Mouse (Mus musculus) midbrain, embryonic 16.5 days (tissue): ENCODE measurements around the gene Gltpd2. TPM values are rescaled to one million over a fixed set of nuclear protein-coding genes. Genes with fewer than 3 reads are reported as not detected.
"Not testable (repeated sequence)": the region's sequence is repeated elsewhere in the genome, so short reads cannot be mapped to it uniquely, and the experiment has no call there.

Experiments used
- ATAC-seq: fragments of 200-750 bp; cut with Nextera tagmentation; 2 replicates; pipeline ENCODE4 v1.8.0; 2017; ENCODE audit warnings: moderate TSS enrichment
- H3K27ac ChIP-seq: fragments of 300-500 bp; sonication (generic); 2 replicates; pipeline ENCODE4 v1.5.1; 2014; ENCODE audit warnings: mild to moderate bottlenecking, low read length, mixed read lengths
- H3K27me3 ChIP-seq: fragments of 300-500 bp; sonication (generic); 2 replicates; pipeline ENCODE4 v1.6.1; 2014; ENCODE audit warnings: low read depth, low read length, mixed read lengths; ENCODE audit not compliant: control insufficient read depth, insufficient read depth
- H3K36me3 ChIP-seq: fragments of 300-500 bp; sonication (generic); 2 replicates; pipeline ENCODE4 v1.6.1; 2014; ENCODE audit warnings: mild to moderate bottlenecking, low read length, moderate library complexity, mixed read lengths; ENCODE audit not compliant: control insufficient read depth, insufficient read depth
- H3K4me1 ChIP-seq: fragments of 300-500 bp; sonication (generic); 2 replicates; pipeline ENCODE4 v1.6.1; 2014; ENCODE audit warnings: mild to moderate bottlenecking, low read length, mixed read lengths; ENCODE audit not compliant: control insufficient read depth, insufficient read depth
- H3K4me2 ChIP-seq: fragments of 300-500 bp; sonication (generic); 2 replicates; pipeline ENCODE4 v1.6.1; 2014; ENCODE audit warnings: mild to moderate bottlenecking, low read length, mixed read lengths
- H3K4me3 ChIP-seq: fragments of 300-500 bp; sonication (generic); 2 replicates; pipeline ENCODE4 v1.5.1; 2014; ENCODE audit warnings: low read depth, mild to moderate bottlenecking, low read length, moderate library complexity, mixed read lengths
- H3K9ac ChIP-seq: fragments of 300-500 bp; sonication (generic); 2 replicates; pipeline ENCODE4 v1.6.1; 2014; ENCODE audit warnings: low read depth, low read length, mixed read lengths
- H3K9me3 ChIP-seq: fragments of 300-500 bp; sonication (generic); replicated peaks from 2 replicates; pipeline ENCODE4 v1.6.1; 2014; ENCODE audit warnings: mild to moderate bottlenecking, low read length, mixed read lengths; ENCODE audit not compliant: control insufficient read depth, poor library complexity, severe bottlenecking
- WGBS: fragments of 180-500 bp; shearing (Covaris S2); extraction: QIAGEN DNeasy Blood & Tissue Kit; methylation state at CpG from one replicate; pipeline ENCODE4 v1.1.7; 2014; 5-methylcytosine and 5-hydroxymethylcytosine counted together
- polyA plus RNA-seq: library from polyadenylated mRNA; unstranded; fragments of >200 nt; fragmentation: Nextera tagmentation; extraction: Ambion mirVana; gene quantifications from 2 replicates; pipeline ENCODE4 v1.2.1, GENCODE M21; 2015

Gene Gltpd2
- 0.29 TPM in 1 of 2 replicates, not detected in the other for polyA plus RNA-seq

DNA sequence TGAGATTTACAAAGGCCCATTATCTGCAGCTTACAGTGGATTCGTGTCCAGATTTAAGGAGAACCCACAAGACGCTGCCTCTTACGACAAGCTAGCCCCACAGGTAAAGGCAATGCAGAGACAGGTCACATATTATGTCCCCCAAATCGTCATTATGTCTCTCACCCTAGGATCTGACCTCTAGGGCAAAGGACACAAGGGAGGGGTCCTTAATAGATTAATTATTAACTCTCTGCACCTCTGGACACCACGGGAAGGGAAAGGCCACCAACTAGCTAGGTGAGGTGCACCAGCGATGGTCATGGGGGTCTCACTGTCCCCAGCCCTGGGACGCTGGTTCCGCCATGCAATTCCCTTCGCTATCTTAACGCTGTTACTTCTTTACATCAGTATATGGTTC, at the start of gene Gltpd2:
Gltpd2 (plus strand) TSS at position 274 of the 400 bp plus-strand sequence.
- H3K9ac ChIP-seq, result peak within 1 kb of the TSS; percentile 62
- no peaks in the 10 kb centered on the region for H3K27me3 ChIP-seq
- H3K36me3 ChIP-seq, result no peaks in the 10 kb centered on the region
- H3K4me3 ChIP-seq, result peak within 1 kb of the TSS; percentile 22
- WGBS, result 87% methylated on average over 10 of the region's 10 CpGs
- no peaks in the 10 kb centered on the region for H3K4me1 ChIP-seq
- H3K4me2 ChIP-seq, result peak within 1 kb of the TSS; percentile 47
- ATAC-seq, result no peak
- H3K9me3 ChIP-seq, result no peaks in the 10 kb centered on the region
- no peak within 1 kb of the TSS for H3K27ac ChIP-seq

DNA sequence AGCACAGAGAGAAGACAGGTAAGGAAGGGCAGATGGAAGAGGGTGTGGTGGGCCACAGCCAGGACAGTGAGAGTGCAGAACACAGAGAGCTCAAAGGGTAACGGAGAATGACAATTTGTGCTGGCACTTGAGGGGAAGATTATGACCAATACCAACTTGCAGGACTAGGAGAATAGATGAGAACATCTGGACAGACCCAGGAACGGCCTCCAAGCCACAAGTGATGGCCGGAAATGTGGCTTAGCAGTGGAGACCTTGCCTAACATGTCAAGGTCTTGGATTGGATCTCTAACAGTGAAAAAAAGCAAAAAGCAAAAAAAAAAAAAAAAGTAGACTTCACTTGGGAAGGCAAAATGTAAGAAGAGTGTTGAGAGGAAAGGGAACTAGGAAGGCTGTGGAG, 49.2 kb upstream of the Gltpd2 start:
- no peak overlapping the region for H3K9ac ChIP-seq
- no peaks in the 10 kb centered on the region for H3K36me3 ChIP-seq
- no peaks in the 10 kb centered on the region for H3K9me3 ChIP-seq
- no peak overlapping the region for H3K27ac ChIP-seq
- no peak overlapping the region for H3K4me2 ChIP-seq
- H3K4me1 ChIP-seq, result peaks cover 3% of the 10 kb centered on the region; the same call in 1 of the 2 replicates
- H3K4me3 ChIP-seq, result no peak overlapping the region
- 87% methylated on average over 3 of the region's 3 CpGs for WGBS
- H3K27me3 ChIP-seq, result peaks cover 3% of the 10 kb centered on the region
- no peak for ATAC-seq

DNA sequence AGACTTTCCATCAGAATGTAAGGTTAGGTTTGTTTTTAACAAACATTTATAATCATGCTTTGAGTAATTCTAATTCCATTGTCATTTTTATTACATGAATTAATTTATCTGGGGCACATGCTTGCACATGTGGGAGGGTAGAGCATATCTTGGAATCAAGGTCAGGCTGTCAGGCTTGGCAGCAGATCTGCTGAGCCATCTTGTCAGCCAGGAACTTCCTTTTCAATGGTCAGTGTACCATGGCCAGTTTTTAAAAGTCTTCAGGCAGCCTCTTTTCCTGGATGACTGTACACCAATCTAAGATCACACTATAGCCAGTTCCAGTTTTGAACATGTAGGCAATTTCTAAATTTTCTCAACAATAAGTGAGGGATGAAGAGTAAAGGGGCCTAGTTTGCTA, 46.3 kb upstream of the Gltpd2 start:
- no peak overlapping the region for H3K4me2 ChIP-seq
- no peaks in the 10 kb centered on the region for H3K9me3 ChIP-seq
- no peak overlapping the region for H3K9ac ChIP-seq
- no peak overlapping the region for H3K4me3 ChIP-seq
- H3K27ac ChIP-seq, result no peak overlapping the region
- no peak for ATAC-seq
- H3K4me1 ChIP-seq, result no peaks in the 10 kb centered on the region
- H3K27me3 ChIP-seq, result no peaks in the 10 kb centered on the region
- no peaks in the 10 kb centered on the region for H3K36me3 ChIP-seq

DNA sequence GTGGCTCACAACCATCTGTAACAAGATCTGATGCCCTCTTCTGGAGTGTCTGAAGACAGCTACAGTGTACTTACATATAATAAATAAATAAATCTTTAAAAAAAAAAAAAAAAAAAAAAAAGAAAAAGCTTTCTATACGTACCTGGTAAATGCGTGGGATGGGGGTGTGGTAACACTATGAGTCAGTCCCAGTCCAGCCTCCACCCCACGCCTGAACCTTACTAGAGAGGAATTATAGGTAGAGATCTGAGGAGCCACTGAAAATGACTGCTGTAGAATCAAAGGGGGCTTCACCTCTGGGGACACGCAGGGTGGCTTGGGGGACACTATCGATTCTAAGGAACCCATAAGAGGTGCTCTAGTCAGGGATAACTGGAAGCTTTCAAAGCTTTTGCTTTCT, 45.7 kb upstream of the Gltpd2 start:
- not testable (repeated sequence) for H3K27me3 ChIP-seq, ATAC-seq, H3K27ac ChIP-seq, H3K4me1 ChIP-seq, H3K4me2 ChIP-seq, H3K9me3 ChIP-seq, H3K36me3 ChIP-seq, H3K9ac ChIP-seq, H3K4me3 ChIP-seq
- 88% methylated on average over 5 of the region's 5 CpGs for WGBS

DNA sequence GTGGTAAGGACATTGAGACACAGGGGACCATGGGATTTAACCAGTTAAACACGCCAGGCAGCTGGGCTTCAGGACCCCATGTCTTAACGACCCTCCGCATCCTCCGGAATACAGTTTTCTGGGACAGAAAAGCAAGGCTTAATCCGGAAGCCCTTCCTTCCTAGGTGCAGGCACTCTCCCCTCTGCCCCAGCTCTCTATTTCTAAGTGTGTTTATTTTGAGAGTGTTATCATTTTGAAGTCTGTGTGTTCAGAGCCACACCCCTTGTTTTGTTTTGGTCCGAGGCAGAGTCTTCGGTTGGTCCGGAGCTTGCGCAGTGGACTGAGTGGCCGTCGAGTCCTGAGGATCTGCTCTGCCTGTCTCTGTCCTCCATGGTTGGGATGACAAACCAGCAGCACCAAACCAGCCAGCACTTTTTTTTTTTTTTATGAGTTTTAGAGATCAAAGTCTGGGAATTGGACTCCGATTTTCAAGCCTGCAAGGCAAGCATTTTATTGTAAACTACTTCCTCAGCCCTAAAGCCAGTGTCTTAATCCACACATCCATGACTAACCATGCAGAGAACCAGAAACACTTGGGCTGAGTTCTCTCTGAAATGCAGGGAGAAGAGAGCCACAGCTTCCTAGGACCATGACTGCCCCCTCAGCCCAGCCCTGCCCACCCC, 44.0 kb upstream of the Gltpd2 start:
- ATAC-seq, result no peak
- H3K9me3 ChIP-seq, result no peaks in the 10 kb centered on the region
- WGBS, result 74% methylated on average over 12 of the region's 12 CpGs
- H3K36me3 ChIP-seq, result no peaks in the 10 kb centered on the region
- H3K27me3 ChIP-seq, result no peaks in the 10 kb centered on the region
- H3K4me1 ChIP-seq, result no peaks in the 10 kb centered on the region
- H3K4me2 ChIP-seq, result no peak overlapping the region
- no peak overlapping the region for H3K9ac ChIP-seq
- no peak overlapping the region for H3K27ac ChIP-seq
- H3K4me3 ChIP-seq, result no peak overlapping the region

DNA sequence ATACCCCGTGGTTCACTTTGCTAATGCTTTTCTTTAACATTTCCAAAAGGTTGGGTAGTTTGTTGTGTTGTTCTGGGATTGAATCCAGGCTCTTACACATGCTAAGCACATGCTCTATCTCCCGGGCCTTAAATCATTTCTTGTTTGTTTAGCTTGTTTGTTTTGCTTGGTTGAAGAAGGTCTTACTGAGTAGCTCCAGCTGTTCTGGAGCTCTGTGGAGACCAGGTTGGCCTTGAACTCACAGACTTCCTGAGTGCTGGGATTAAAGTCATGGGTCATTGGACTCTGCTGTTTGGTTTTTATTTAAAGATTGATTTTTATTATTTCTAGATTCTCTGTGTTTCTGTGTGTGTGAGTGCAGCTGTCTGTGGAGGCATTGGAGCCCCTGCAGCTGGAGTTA, 33.5 kb upstream of the Gltpd2 start:
- Histone ChIP-seq H3K36me3 (no peaks in the 10 kb centered on the region), H3K4me1 (no peaks in the 10 kb centered on the region), H3K9me3 (no peaks in the 10 kb centered on the region), H3K27me3 (no peaks in the 10 kb centered on the region), H3K4me3 (no peak overlapping the region), H3K4me2 (no peak overlapping the region), H3K27ac (no peak overlapping the region), H3K9ac (no peak overlapping the region)
- WGBS, result 52% methylated on average over 2 of the region's 2 CpGs
- no peak for ATAC-seq

DNA sequence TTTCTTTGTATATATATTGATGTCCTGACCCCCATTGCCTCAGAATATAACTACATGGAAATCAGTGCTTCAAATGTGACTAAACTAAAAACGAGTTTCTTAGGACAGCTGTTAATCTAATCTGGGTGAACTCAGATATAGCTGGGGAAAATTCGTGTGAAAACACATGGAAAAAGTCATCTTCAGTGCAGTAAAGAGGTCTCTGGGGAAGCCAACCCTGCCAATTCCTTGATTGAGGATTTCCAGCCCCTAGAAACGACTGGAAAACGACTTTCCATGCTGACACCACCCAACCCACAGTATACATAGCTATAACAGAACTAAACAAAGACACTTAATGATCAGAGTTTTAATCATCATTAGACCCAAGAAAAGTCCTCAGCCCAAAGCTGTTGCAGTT, 31.2 kb upstream of the Gltpd2 start:
- no peak overlapping the region for H3K4me2 ChIP-seq
- 59% methylated on average over 4 of the region's 4 CpGs for WGBS
- H3K27ac ChIP-seq, result no peak overlapping the region
- H3K4me3 ChIP-seq, result no peak overlapping the region
- no peak for ATAC-seq
- H3K4me1 ChIP-seq, result no peaks in the 10 kb centered on the region
- no peaks in the 10 kb centered on the region for H3K27me3 ChIP-seq
- no peaks in the 10 kb centered on the region for H3K36me3 ChIP-seq
- H3K9me3 ChIP-seq, result no peaks in the 10 kb centered on the region; the same call in 1 of the 2 replicates
- no peak overlapping the region for H3K9ac ChIP-seq

DNA sequence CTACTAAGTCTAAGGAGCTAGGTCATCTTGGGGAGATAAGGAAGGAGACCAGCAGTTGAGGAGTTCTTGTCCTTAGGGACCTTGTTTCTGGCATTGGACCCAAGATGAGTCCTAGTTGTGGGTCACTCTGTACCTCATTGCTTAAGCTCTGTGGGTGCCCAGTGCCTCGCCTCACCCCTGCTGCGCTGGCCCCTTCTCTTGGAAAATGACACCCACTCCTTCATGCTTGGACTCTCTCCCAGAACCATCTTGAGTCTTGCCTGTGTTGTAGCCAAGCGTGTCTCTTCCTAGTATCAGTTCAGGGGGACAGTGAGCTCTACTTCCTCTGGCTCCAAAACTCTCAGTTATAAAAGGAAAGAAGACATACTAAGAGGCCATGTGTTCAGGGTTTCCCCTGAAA, 29.9 kb upstream of the Gltpd2 start:
- Histone ChIP-seq H3K9me3 (no peaks in the 10 kb centered on the region; the same call in 1 of the 2 replicates), H3K9ac (no peak overlapping the region), H3K27me3 (no peaks in the 10 kb centered on the region), H3K36me3 (no peaks in the 10 kb centered on the region), H3K4me3 (no peak overlapping the region), H3K27ac (no peak overlapping the region), H3K4me2 (no peak overlapping the region), H3K4me1 (no peaks in the 10 kb centered on the region)
- ATAC-seq, result no peak
- 92% methylated on average over 3 of the region's 3 CpGs for WGBS

DNA sequence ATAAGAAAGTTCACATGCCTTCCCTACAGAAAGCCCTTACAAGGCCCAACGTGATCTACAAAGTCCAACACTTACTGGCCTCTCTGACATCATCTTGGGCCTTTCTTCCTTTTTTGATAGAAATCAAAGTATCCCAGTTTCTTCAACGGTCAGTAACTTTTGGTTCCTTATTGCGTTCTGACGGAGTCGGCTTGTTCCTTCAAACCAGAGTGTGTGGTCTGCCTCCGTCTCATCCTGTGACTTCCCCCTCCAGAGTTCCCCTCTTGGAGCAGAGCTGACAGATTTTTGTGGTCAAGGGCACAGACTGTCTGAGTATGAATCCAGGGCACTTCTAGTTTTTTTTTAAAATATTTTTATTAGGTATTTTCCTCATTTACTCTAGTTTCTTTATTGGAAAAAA, 29.3 kb upstream of the Gltpd2 start:
- H3K27me3 ChIP-seq, result no peaks in the 10 kb centered on the region
- no peaks in the 10 kb centered on the region for H3K4me1 ChIP-seq
- no peaks in the 10 kb centered on the region; the same call in 1 of the 2 replicates for H3K9me3 ChIP-seq
- no peak overlapping the region for H3K9ac ChIP-seq
- H3K27ac ChIP-seq, result no peak overlapping the region
- H3K36me3 ChIP-seq, result no peaks in the 10 kb centered on the region
- WGBS, result 85% methylated on average over 6 of the region's 6 CpGs
- no peak overlapping the region for H3K4me2 ChIP-seq
- H3K4me3 ChIP-seq, result no peak overlapping the region
- ATAC-seq, result no peak
